Mouse (Mus musculus) forebrain, embryonic 14.5 days (tissue): ENCODE data around the gene Stub1. TPM values are rescaled to one million over a fixed set of nuclear protein-coding genes. Genes with fewer than 3 reads are reported as not detected.
"Not testable (repeated sequence)": the region's sequence is repeated elsewhere in the genome, so short reads cannot be mapped to it uniquely, and the experiment has no call there.

Experiments used
- ATAC-seq: fragments of 200-750 bp; cut with Nextera tagmentation; 2 replicates; pipeline ENCODE4 v1.8.0; 2017; ENCODE audit warnings: mild to moderate bottlenecking, moderate library complexity
- DNase-seq: peaks from one replicate; pipeline ENCODE4 v3.0.0-alpha.2; 2015; ENCODE audit warnings: low spot score
- H3K27ac ChIP-seq: fragments of 300-500 bp; sonication (generic); 2 replicates; pipeline ENCODE4 v1.5.1; 2014; ENCODE audit warnings: low read depth, mild to moderate bottlenecking, control low read depth, low read length, moderate library complexity
- H3K27me3 ChIP-seq: fragments of 300-500 bp; sonication (generic); replicated peaks from 2 replicates; pipeline ENCODE4 v1.6.1; 2014; ENCODE audit warnings: low read length, control low read depth, mixed read lengths; ENCODE audit not compliant: control insufficient read depth, insufficient read depth
- H3K36me3 ChIP-seq: fragments of 300-500 bp; sonication (generic); 2 replicates; pipeline ENCODE4 v1.6.1; 2014; ENCODE audit warnings: low read length, control low read depth; ENCODE audit not compliant: control insufficient read depth, insufficient read depth
- H3K4me1 ChIP-seq: fragments of 300-500 bp; sonication (generic); 2 replicates; pipeline ENCODE4 v1.6.1; 2014; ENCODE audit warnings: antibody characterized with exemption, low read length, control low read depth; ENCODE audit not compliant: control insufficient read depth, insufficient read depth
- H3K4me2 ChIP-seq: fragments of 300-500 bp; sonication (generic); 2 replicates; pipeline ENCODE4 v1.6.1; 2014; ENCODE audit warnings: mild to moderate bottlenecking, control low read depth, low read length
- H3K4me3 ChIP-seq: fragments of 300-500 bp; sonication (generic); 2 replicates; pipeline ENCODE4 v1.5.1; 2014; ENCODE audit warnings: low read depth, low read length, control low read depth
- H3K9ac ChIP-seq: fragments of 300-500 bp; sonication (generic); 2 replicates; pipeline ENCODE4 v1.6.1; 2014; ENCODE audit warnings: mild to moderate bottlenecking, low read length, control low read depth, moderate library complexity
- H3K9me3 ChIP-seq: fragments of 300-500 bp; sonication (generic); replicated peaks from 2 replicates; pipeline ENCODE4 v1.6.1; 2016; ENCODE audit warnings: low read length, control low read depth, mixed read lengths; ENCODE audit not compliant: control insufficient read depth
- WGBS: fragments of 180-500 bp; shearing (Covaris S2); extraction: QIAGEN DNeasy Blood & Tissue Kit; methylation state at CpG from one replicate; pipeline ENCODE4 v1.1.7; 2014; 5-methylcytosine and 5-hydroxymethylcytosine counted together
- polyA plus RNA-seq: library from polyadenylated mRNA; unstranded; fragments of >200 nt; fragmentation: Nextera tagmentation; extraction: Ambion mirVana; gene quantifications from 2 replicates; pipeline ENCODE4 v1.2.1, GENCODE M21; 2014

Gene Stub1
- polyA plus RNA-seq, 1 experiment from 2014 or later: 315 TPM

- H3K27me3 ChIP-seq, H3K4me3 ChIP-seq, H3K27ac ChIP-seq, ATAC-seq, DNase-seq, H3K9ac ChIP-seq, H3K36me3 ChIP-seq, H3K4me2 ChIP-seq, H3K9me3 ChIP-seq: not testable (repeated sequence)
- 50% methylated on average over 2 of the region's 2 CpGs for WGBS
- peaks cover 29% of the 10 kb centered on the region for H3K4me1 ChIP-seq
Observed at GRCm38 (mm10) chr17:25807452-25807851, 25.8 kb downstream of the Stub1 start.

GRCm38 (mm10) chr17:25806507-25806906 lies 26.7 kb downstream of the Stub1 start:
- H3K9me3 ChIP-seq: no peaks in the 10 kb centered on the region
- no peak overlapping the region for H3K27ac ChIP-seq
- no peak overlapping the region for H3K4me3 ChIP-seq
- no peaks in the 10 kb centered on the region for H3K36me3 ChIP-seq
- H3K4me1 ChIP-seq: peaks cover 34% of the 10 kb centered on the region
- no peak overlapping the region for H3K9ac ChIP-seq
- WGBS: 81% methylated on average over 4 of the region's 4 CpGs
- no peak overlapping the region for H3K4me2 ChIP-seq
- H3K27me3 ChIP-seq: 0 out of 2 replicates have a peak, but pooled peaks cover 3% of the 10 kb centered on the region
- no peak for ATAC-seq
- DNase-seq: no peak

GRCm38 (mm10) chr17:25802825-25803517 lies 30.2 kb downstream of the Stub1 start:
- H3K36me3 ChIP-seq: no peaks in the 10 kb centered on the region
- H3K9me3 ChIP-seq: no peaks in the 10 kb centered on the region
- H3K9ac ChIP-seq: peak overlapping the region; percentile 41
- H3K4me2 ChIP-seq: peak overlapping the region; percentile 33
- peaks cover 18% of the 10 kb centered on the region for H3K4me1 ChIP-seq
- peak overlapping the region; percentile 90 for H3K27ac ChIP-seq
- 0 out of 2 replicates have a peak, but pooled peaks cover 3% of the 10 kb centered on the region for H3K27me3 ChIP-seq
- peak; percentile 89 for DNase-seq
- no peak overlapping the region for H3K4me3 ChIP-seq
- peak; percentile 91 for ATAC-seq
- 8% methylated on average over 10 of the region's 10 CpGs for WGBS

GRCm38 (mm10) chr17:25801029-25801428 lies 32.2 kb downstream of the Stub1 start:
- no peaks in the 10 kb centered on the region for H3K36me3 ChIP-seq
- ATAC-seq: peak; percentile 16; the same call in 1 of the 2 replicates
- H3K4me1 ChIP-seq: peaks cover 28% of the 10 kb centered on the region
- no peak overlapping the region for H3K9ac ChIP-seq
- H3K4me3 ChIP-seq: no peak overlapping the region
- peak; percentile 86 for DNase-seq
- WGBS: 5% methylated on average over 6 of the region's 6 CpGs
- no peak overlapping the region for H3K27ac ChIP-seq
- H3K27me3 ChIP-seq: 0 out of 2 replicates have a peak, but pooled peaks cover 3% of the 10 kb centered on the region
- no peak overlapping the region for H3K4me2 ChIP-seq
- H3K9me3 ChIP-seq: no peaks in the 10 kb centered on the region

GRCm38 (mm10) chr17:25796951-25797369 lies 36.2 kb downstream of the Stub1 start, which contains the start of gene Metrn:
TSS of gene Metrn (minus strand) at chr17:25797136.
- Histone ChIP-seq H3K4me2 (peak within 1 kb of the TSS; percentile 73), H3K4me3 (peak within 1 kb of the TSS; percentile 60), H3K4me1 (peaks cover 36% of the 10 kb centered on the region), H3K27ac (peak within 1 kb of the TSS; percentile 60), H3K36me3 (no peaks in the 10 kb centered on the region), H3K9me3 (no peaks in the 10 kb centered on the region), H3K27me3 (no peaks in the 10 kb centered on the region), H3K9ac (peak within 1 kb of the TSS; percentile 63)
- ATAC-seq (peak; percentile 77), DNase-seq (peak; percentile 89)
- under 1% methylated on average over 32 of the region's 35 CpGs for WGBS

- H3K9ac ChIP-seq: peak overlapping the region; percentile 63
- H3K9me3 ChIP-seq: no peaks in the 10 kb centered on the region
- peak overlapping the region; percentile 60 for H3K27ac ChIP-seq
- H3K27me3 ChIP-seq: no peaks in the 10 kb centered on the region
- H3K4me1 ChIP-seq: peaks cover 39% of the 10 kb centered on the region
- H3K4me2 ChIP-seq: peak overlapping the region; percentile 73
- WGBS: under 1% methylated on average over 37 of the region's 37 CpGs
- 0 out of 2 replicates have a peak, but pooled peaks have one; percentile 0 for ATAC-seq
- H3K36me3 ChIP-seq: no peaks in the 10 kb centered on the region
- H3K4me3 ChIP-seq: peak overlapping the region; percentile 60
- DNase-seq: no peak
Observed at GRCm38 (mm10) chr17:25796211-25796771, 36.9 kb downstream of the Stub1 start.

- Histone ChIP-seq H3K4me3 (peak within 1 kb of the TSS; percentile 60), H3K4me2 (peak within 1 kb of the TSS; percentile 73), H3K36me3 (no peaks in the 10 kb centered on the region), H3K4me1 (peaks cover 41% of the 10 kb centered on the region), H3K27ac (peak within 1 kb of the TSS; percentile 60), H3K27me3 (no peaks in the 10 kb centered on the region), H3K9me3 (no peaks in the 10 kb centered on the region), H3K9ac (peak within 1 kb of the TSS; percentile 63)
- no peak for ATAC-seq
- no peak for DNase-seq
- 4% methylated on average over 6 of the region's 6 CpGs for WGBS
Observed at GRCm38 (mm10) chr17:25795609-25796092, 37.6 kb downstream of the Stub1 start, which contains the start of gene AC134908.4. TSS of gene AC134908.4 (minus strand) at chr17:25795659.

GRCm38 (mm10) chr17:25794998-25795397 lies 38.2 kb downstream of the Stub1 start:
- Histone ChIP-seq H3K27ac (peak overlapping the region; percentile 60; the same call in 1 of the 2 replicates), H3K9ac (peak overlapping the region; percentile 63), H3K9me3 (no peaks in the 10 kb centered on the region), H3K4me1 (peaks cover 41% of the 10 kb centered on the region), H3K27me3 (no peaks in the 10 kb centered on the region), H3K36me3 (no peaks in the 10 kb centered on the region), H3K4me2 (peak overlapping the region; percentile 73), H3K4me3 (peak overlapping the region; percentile 60)
- ATAC-seq (no peak), DNase-seq (no peak)
- WGBS: 50% methylated on average over 17 of the region's 17 CpGs
